Mouse (Mus musculus) megakaryocyte, embryonic 14.5 days (primary cell): ENCODE measurements around the gene Rpusd1. TPM values are rescaled to one million over a fixed set of nuclear protein-coding genes. Genes with fewer than 3 reads are reported as not detected.
A peak's percentile ranks its signal among the peaks of the same experiment; 100 is the strongest.

ENCODE experiments used
- H3K27me3 ChIP-seq: replicated peaks from 2 replicates; pipeline ENCODE3; 2012; ENCODE audit warnings: inconsistent platforms
- H3K36me3 ChIP-seq: replicated peaks from 2 replicates; pipeline ENCODE3; 2012; ENCODE audit warnings: low read length, inconsistent platforms, mixed read lengths
- H3K4me1 ChIP-seq: 2 replicates; pipeline ENCODE4 v1.6.1; 2012; ENCODE audit warnings: inconsistent platforms
- H3K4me3 ChIP-seq: replicated peaks from 2 replicates; pipeline ENCODE3; 2012; ENCODE audit warnings: moderate library complexity, mild to moderate bottlenecking, inconsistent platforms
- H3K9me3 ChIP-seq: 2 replicates; pipeline ENCODE4 v1.6.1; 2012; ENCODE audit warnings: inconsistent platforms
- FLI1 ChIP-seq: IDR thresholded peaks from 2 replicates; pipeline ENCODE4 v1.6.1; 2012; ENCODE audit warnings: low read length, inconsistent platforms, mixed read lengths
- GATA1 ChIP-seq: IDR thresholded peaks from 3 replicates; pipeline ENCODE4 v1.6.1; 2012; ENCODE audit warnings: mixed read lengths, low read length, inconsistent platforms, borderline replicate concordance
- polyA plus RNA-seq: library from polyadenylated mRNA; stranded (reverse); fragments of >175 nt; gene quantifications from 2 replicates; pipeline ENCODE4 v1.2.3, GENCODE M21; 2012; ENCODE audit warnings: low replicate concordance; ENCODE audit not compliant: insufficient read depth

The Rpusd1 gene
- polyA plus RNA-seq: 27.9 and 63.5 TPM in 2 replicates

- Histone ChIP-seq H3K27me3 (no peaks in the 10 kb centered on the region), H3K4me3 (peak within 1 kb of the TSS; percentile 95)
Measured at GRCm38 (mm10) chr17:25727265-25728008, at the start of gene Rpusd1, which contains the start of gene Chtf18. Rpusd1 (plus strand) TSS chr17:25727670. Chtf18 (minus strand) TSS chr17:25727419.

GRCm38 (mm10) chr17:25677969-25678368, 49.5 kb upstream of the Rpusd1 start:
- H3K4me3 ChIP-seq: no peak overlapping the region
- peaks cover 60% of the 10 kb centered on the region for H3K27me3 ChIP-seq
- no peak for TF ChIP-seq GATA1
- no peak for TF ChIP-seq FLI1

More at GRCm38 (mm10) chr17:25727265-25728008, at the start of gene Rpusd1, which contains the start of gene Chtf18:
- Histone ChIP-seq H3K9me3 (no peaks in the 10 kb centered on the region), H3K4me1 (peaks cover 35% of the 10 kb centered on the region), H3K36me3 (peaks cover 55% of the 10 kb centered on the region)
- no peak for TF ChIP-seq FLI1
- no peak for TF ChIP-seq GATA1

GRCm38 (mm10) chr17:25679818-25680217, 47.7 kb upstream of the Rpusd1 start:
- peaks cover 14% of the 10 kb centered on the region for H3K9me3 ChIP-seq
- H3K4me1 ChIP-seq: no peaks in the 10 kb centered on the region
- peaks cover 66% of the 10 kb centered on the region for H3K27me3 ChIP-seq
- no peak overlapping the region for H3K4me3 ChIP-seq
- TF ChIP-seq FLI1: no peak
- no peak for TF ChIP-seq GATA1
- H3K36me3 ChIP-seq: no peaks in the 10 kb centered on the region

More at GRCm38 (mm10) chr17:25677969-25678368, 49.5 kb upstream of the Rpusd1 start:
- no peaks in the 10 kb centered on the region for H3K36me3 ChIP-seq
- peaks cover 15% of the 10 kb centered on the region for H3K9me3 ChIP-seq
- H3K4me1 ChIP-seq: no peaks in the 10 kb centered on the region

GRCm38 (mm10) chr17:25681636-25682035, 45.8 kb upstream of the Rpusd1 start:
- peaks cover 1% of the 10 kb centered on the region for H3K9me3 ChIP-seq
- H3K4me1 ChIP-seq: no peaks in the 10 kb centered on the region
- TF ChIP-seq FLI1: no peak
- no peak for TF ChIP-seq GATA1
- no peak overlapping the region for H3K4me3 ChIP-seq
- H3K27me3 ChIP-seq: peaks cover 73% of the 10 kb centered on the region
- H3K36me3 ChIP-seq: no peaks in the 10 kb centered on the region

- Histone ChIP-seq H3K9me3 (no peaks in the 10 kb centered on the region), H3K27me3 (peaks cover 70% of the 10 kb centered on the region), H3K36me3 (no peaks in the 10 kb centered on the region), H3K4me3 (no peak overlapping the region), H3K4me1 (peaks cover 3% of the 10 kb centered on the region; the same call in 1 of the 2 replicates)
- TF ChIP-seq FLI1 (no peak), GATA1 (no peak)
Measured at GRCm38 (mm10) chr17:25686323-25686722, 41.1 kb upstream of the Rpusd1 start.

- Histone ChIP-seq H3K27me3 (peaks cover 68% of the 10 kb centered on the region), H3K4me3 (no peak overlapping the region)
Measured at GRCm38 (mm10) chr17:25688922-25689321, 38.5 kb upstream of the Rpusd1 start.

GRCm38 (mm10) chr17:25696263-25696662, 31.2 kb upstream of the Rpusd1 start:
- Histone ChIP-seq H3K4me1 (no peaks in the 10 kb centered on the region; the same call in 1 of the 2 replicates), H3K27me3 (peaks cover 49% of the 10 kb centered on the region), H3K36me3 (no peaks in the 10 kb centered on the region), H3K9me3 (peaks cover 3% of the 10 kb centered on the region; the same call in 1 of the 2 replicates), H3K4me3 (no peak overlapping the region)
- TF ChIP-seq GATA1 (no peak), FLI1 (no peak)

More at GRCm38 (mm10) chr17:25688922-25689321, 38.5 kb upstream of the Rpusd1 start:
- Histone ChIP-seq H3K4me1 (peaks cover 3% of the 10 kb centered on the region; the same call in 1 of the 2 replicates), H3K9me3 (no peaks in the 10 kb centered on the region), H3K36me3 (no peaks in the 10 kb centered on the region)
- TF ChIP-seq FLI1 (no peak), GATA1 (no peak)

GRCm38 (mm10) chr17:25698446-25698845, 29.0 kb upstream of the Rpusd1 start:
- no peak for TF ChIP-seq GATA1
- peaks cover 42% of the 10 kb centered on the region for H3K27me3 ChIP-seq
- no peaks in the 10 kb centered on the region for H3K4me1 ChIP-seq
- peaks cover 3% of the 10 kb centered on the region; the same call in 1 of the 2 replicates for H3K9me3 ChIP-seq
- no peaks in the 10 kb centered on the region for H3K36me3 ChIP-seq
- H3K4me3 ChIP-seq: no peak overlapping the region

- H3K4me1 ChIP-seq: no peaks in the 10 kb centered on the region
- H3K36me3 ChIP-seq: no peaks in the 10 kb centered on the region
- peaks cover 3% of the 10 kb centered on the region; the same call in 1 of the 2 replicates for H3K9me3 ChIP-seq
- peaks cover 40% of the 10 kb centered on the region for H3K27me3 ChIP-seq
- H3K4me3 ChIP-seq: no peak overlapping the region
- TF ChIP-seq GATA1: no peak
- no peak for TF ChIP-seq FLI1
Measured at GRCm38 (mm10) chr17:25700863-25701496, 26.5 kb upstream of the Rpusd1 start.

- H3K4me1 ChIP-seq: no peaks in the 10 kb centered on the region
- H3K9me3 ChIP-seq: peaks cover 37% of the 10 kb centered on the region
- H3K27me3 ChIP-seq: peaks cover 55% of the 10 kb centered on the region
- no peaks in the 10 kb centered on the region for H3K36me3 ChIP-seq
- no peak overlapping the region for H3K4me3 ChIP-seq
- TF ChIP-seq GATA1: no peak
- TF ChIP-seq FLI1: no peak
Measured at GRCm38 (mm10) chr17:25709994-25710393, 17.5 kb upstream of the Rpusd1 start.
